Mouse (Mus musculus) WW6 (cell line): ENCODE measurements around the gene Bcl2l11.
"Not testable (repeated sequence)": the region's sequence is repeated elsewhere in the genome, so short reads cannot be mapped to it uniquely, and the experiment has no call there.

ENCODE experiments used
- DNase-seq: peaks from one replicate; pipeline ENCODE4 v3.0.0-alpha.2; 2013; ENCODE audit warnings: low read depth, low spot score

Gene Bcl2l11

GRCm38 (mm10) chr2:128125635-128126470, at the start of gene Bcl2l11:
Bcl2l11 (plus strand) TSS chr2:128126038.
- no peak for DNase-seq

GRCm38 (mm10) chr2:128076936-128077335, 48.9 kb upstream of the Bcl2l11 start:
- no peak for DNase-seq

- DNase-seq = no peak
These were observed 47.0 kb upstream of the Bcl2l11 start for GRCm38 (mm10) chr2:128078859-128079258.

GRCm38 (mm10) chr2:128079316-128079715, 46.5 kb upstream of the Bcl2l11 start:
- DNase-seq = no peak

- DNase-seq = no peak
These were observed 42.0 kb upstream of the Bcl2l11 start for GRCm38 (mm10) chr2:128083844-128084243.

GRCm38 (mm10) chr2:128084607-128085006, 41.2 kb upstream of the Bcl2l11 start:
- DNase-seq = no peak

DNA sequence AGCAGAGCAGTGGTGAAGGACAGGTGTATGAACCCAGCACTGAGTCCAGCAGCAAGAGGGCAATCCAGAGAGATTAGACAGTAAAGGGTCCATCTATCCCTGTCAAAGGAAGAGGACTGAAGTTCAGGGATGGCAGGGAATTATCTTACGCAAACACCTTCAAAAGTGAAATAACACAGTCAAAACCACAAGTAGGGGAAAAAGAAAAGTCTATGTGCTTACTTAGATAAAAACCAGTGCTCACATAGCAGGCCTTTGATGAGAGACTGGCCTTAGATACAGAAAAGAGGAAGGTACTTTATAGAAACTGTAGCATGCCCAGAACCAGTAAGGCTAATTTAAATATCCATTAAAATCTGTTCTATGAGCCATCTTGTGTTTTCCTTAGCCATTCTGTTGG, 40.4 kb upstream of the Bcl2l11 start:
- DNase-seq = no peak

DNA sequence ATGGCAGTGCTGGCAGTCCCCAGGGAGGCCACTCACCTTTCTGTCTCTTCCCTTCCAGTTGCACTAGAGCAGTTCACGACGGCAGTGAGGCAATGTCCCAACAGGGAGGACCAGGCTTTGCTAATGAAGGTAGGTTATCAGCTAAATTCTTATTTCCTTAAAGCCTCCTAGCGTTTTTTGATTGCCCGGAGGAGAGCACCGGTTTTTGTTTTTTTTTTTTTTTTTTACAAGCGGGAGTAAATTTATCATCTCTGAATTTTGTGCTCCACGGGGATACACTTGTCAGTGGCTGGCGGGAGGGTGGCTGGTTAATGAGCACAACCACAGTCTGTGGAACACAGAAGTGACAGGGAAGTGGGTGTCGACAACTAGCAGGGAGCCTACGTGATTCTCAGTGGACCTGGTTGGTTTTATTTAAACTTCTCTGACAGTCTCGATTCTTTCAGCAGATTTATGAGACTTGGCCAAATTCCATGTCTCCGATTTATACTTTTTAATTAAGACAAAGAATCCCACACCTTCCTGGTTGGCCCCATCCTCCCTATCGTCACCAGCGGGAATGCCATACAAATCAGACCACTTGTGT, 39.4 kb upstream of the Bcl2l11 start:
- no peak for DNase-seq

DNA sequence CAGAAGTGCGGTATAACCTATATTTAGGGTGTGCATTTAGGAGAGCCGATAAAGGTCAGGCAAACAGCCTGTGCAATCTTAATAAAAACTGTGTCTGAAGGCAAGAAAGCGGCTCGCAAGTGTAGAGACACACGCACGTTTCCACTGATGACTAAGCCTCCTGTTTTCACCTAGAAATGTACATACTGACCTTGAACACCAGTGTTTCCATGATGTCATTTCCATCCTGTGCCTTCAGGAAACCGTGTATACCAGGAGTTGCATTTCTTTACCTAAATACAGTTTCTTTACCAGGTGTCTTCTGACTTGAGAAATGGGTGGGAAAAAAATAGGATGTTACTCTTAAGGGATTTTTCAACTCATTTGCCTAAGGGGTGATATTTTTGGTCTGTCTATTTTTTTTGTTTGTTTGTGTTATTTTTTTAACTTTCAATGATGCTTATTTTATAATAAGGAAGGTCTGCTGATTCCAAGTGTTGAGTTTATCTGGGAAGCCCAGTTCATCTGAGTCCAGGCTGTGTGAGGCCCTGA, 38.8 kb upstream of the Bcl2l11 start:
- no peak for DNase-seq

DNA sequence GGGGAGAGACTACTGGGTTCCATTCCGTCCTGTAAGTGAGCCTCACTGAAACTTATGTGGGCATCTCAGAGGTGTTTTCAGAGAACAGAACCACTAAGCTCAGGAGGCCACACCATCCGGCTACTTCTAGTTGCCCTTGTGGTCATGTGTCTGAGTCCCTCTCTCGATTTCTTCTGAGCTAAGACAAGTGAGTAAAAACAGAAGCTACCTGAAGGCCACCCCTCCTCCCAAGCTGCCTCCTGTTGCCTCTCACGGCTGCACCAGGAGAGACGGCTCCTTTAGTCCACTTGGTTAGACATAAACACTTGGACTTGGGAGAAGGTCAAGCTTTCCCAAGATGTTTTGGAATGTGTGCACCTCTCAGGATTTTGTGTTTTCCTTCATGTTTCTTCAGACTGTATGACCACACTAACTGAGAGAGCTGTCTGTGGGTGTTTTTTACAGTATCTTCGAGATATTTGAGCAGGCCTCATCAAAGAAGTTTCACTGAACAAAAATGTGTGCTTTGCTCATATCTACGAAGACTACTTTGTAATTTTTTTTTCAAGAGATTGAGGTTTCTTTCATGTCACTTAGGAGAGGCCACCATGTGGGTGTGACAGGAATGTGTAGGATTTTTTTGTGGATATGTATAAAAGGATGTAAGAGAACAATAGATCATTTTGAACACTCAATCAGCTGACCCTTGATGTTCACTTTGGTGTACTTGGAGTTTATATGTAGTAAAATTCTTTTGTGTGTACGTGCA, 37.9 kb upstream of the Bcl2l11 start:
- DNase-seq = no peak

DNA sequence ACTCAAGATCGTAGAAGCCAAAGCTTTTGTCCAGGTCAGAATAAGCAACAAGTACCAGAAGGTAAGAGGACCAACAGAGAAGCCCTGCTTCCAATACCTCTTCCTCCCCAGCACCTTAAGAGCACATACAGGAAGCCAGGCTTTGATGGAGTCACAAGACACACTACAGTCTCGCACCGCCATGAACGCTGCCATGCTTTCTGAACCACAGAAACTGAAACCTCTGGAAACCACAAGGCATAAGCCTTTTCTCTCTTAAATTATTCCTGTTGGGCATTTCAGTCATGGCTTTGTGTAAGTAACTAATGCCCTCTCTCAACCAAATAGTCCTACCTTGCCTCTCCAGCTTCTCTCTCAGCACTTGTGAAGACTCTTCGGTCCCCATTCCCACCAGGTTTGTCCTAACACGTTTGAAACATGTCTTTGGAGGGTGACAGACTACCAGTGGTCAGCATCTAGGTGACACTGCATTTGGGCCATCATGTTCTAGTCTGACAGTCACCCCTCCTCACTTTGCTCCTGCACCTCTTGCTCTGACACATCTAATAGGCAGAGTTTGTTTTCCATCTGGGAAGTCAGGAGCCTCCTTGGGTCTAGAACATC, 35.5 kb upstream of the Bcl2l11 start:
- no peak for DNase-seq

GRCm38 (mm10) chr2:128091431-128092369, 34.1 kb upstream of the Bcl2l11 start:
- DNase-seq = no peak

DNA sequence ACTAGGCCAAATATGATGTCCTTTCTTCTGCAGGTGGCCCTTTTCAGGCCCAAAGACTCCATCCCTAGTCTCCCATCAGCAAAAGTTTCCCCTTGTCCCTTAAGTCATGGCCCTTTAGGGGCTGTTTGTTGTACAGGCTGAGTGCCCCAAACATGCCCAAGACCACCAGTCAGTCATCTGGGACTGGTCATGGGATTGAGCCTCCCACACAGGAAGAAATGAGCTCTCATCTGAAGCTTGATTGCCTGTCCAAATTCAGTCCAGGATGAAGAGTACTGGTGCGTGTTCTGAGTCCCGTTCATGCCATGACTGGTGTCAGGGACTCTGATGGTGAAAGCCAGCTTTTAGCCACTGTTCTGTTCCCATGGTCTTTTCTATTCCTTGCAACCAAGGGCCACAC, 33.4 kb upstream of the Bcl2l11 start:
- no peak for DNase-seq

- no peak for DNase-seq
These were observed 31.6 kb upstream of the Bcl2l11 start for GRCm38 (mm10) chr2:128094196-128094595.

GRCm38 (mm10) chr2:128094602-128095001, 31.2 kb upstream of the Bcl2l11 start:
- no peak for DNase-seq

GRCm38 (mm10) chr2:128095270-128095669, 30.6 kb upstream of the Bcl2l11 start:
- no peak for DNase-seq

GRCm38 (mm10) chr2:128096070-128096469, 29.8 kb upstream of the Bcl2l11 start:
- no peak for DNase-seq

- DNase-seq = not testable (repeated sequence)
These were observed 27.7 kb upstream of the Bcl2l11 start for GRCm38 (mm10) chr2:128098118-128098517.

GRCm38 (mm10) chr2:128102086-128102485, 23.8 kb upstream of the Bcl2l11 start:
- DNase-seq = no peak

GRCm38 (mm10) chr2:128104815-128105214, 21.0 kb upstream of the Bcl2l11 start:
- DNase-seq = no peak

GRCm38 (mm10) chr2:128105651-128106050, 20.2 kb upstream of the Bcl2l11 start:
- DNase-seq = no peak
